Mouse (Mus musculus): ENCODE measurements around the gene Tprn. TPM values are rescaled to one million over a fixed set of nuclear protein-coding genes. Genes with fewer than 3 reads are reported as not detected.
"Not testable (repeated sequence)": the region's sequence is repeated elsewhere in the genome, so short reads cannot be mapped to it uniquely, and the experiment has no call there.

Gene Tprn
- polyA plus RNA-seq, 1 experiment from 2014 or later: 10.1 TPM

DNA sequence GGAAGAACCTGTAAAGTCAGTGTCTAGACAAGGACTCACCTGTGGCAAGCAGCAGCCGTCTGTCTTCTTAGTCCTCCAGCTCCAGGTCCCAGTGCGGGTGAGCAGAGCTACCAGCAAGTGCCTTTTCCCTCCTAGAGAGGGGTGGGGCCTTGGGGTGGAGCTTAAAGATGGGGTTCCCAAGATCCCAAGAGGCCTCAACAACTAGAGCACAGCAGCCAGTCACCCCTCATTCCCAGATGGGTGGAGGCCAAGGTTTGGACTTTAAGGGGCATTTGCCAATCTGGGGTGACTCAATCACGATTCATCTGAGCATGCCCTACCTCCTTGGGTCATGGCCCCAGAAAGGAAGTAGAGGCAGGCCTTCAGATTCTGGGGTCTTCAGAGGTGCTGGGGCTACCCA, 22.7 kb upstream of the Tprn start:
- peaks cover 37% of the 10 kb centered on the region for H3K27me3 ChIP-seq
- WGBS: 93% methylated on average over 3 of the region's 3 CpGs

DNA sequence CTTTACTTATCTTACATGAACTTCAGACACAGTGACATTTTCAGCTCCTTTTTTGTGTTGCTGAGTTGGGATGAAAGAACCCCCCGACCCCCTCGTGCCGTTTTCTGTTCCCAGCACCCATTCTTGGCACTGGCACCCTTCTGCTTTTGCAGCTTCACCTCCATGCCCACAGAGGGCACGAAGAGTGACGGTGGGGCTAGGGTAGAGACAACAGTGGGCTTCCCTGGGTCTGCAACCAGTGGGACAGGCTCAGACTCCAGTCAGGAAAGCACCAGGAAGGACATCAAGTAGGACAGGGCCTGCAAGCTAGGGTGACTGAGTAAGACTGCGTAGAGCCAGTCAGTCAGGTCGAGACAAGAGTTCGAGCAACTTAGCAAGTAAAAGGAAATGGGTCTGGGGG, 22.1 kb upstream of the Tprn start:
- peak overlapping the region; percentile 68 for H3K4me3 ChIP-seq
- H3K36me3 ChIP-seq: 0 out of 2 replicates have a peak, but pooled peaks cover 8% of the 10 kb centered on the region
- no peak overlapping the region for H3K9ac ChIP-seq (replicated peaks)
- 46% methylated on average over 8 of the region's 8 CpGs for WGBS
- peaks cover 30% of the 10 kb centered on the region for H3K4me1 ChIP-seq
- peak overlapping the region; percentile 94 for H3K4me2 ChIP-seq (replicated peaks)
- peak; percentile 16; the same call in 1 of the 2 replicates for ATAC-seq (ENCODE audit: low FRiP score, low read depth)
- H3K27me3 ChIP-seq: peaks cover 37% of the 10 kb centered on the region
- peak overlapping the region; percentile 42; the same call in 1 of the 2 replicates for H3K27ac ChIP-seq (replicated peaks)
- H3K9me3 ChIP-seq: no peaks in the 10 kb centered on the region

More for the DNA sequence above, 22.7 kb upstream of the Tprn start:
- 0 out of 2 replicates have a peak, but pooled peaks cover 3% of the 10 kb centered on the region for H3K36me3 ChIP-seq
- no peak overlapping the region for H3K27ac ChIP-seq (replicated peaks)
- ATAC-seq (ENCODE audit: low FRiP score, low read depth): no peak
- H3K4me2 ChIP-seq (replicated peaks): no peak overlapping the region
- H3K4me1 ChIP-seq: peaks cover 30% of the 10 kb centered on the region
- no peak overlapping the region for H3K9ac ChIP-seq (replicated peaks)
- no peak overlapping the region for H3K4me3 ChIP-seq
- H3K9me3 ChIP-seq: no peaks in the 10 kb centered on the region

DNA sequence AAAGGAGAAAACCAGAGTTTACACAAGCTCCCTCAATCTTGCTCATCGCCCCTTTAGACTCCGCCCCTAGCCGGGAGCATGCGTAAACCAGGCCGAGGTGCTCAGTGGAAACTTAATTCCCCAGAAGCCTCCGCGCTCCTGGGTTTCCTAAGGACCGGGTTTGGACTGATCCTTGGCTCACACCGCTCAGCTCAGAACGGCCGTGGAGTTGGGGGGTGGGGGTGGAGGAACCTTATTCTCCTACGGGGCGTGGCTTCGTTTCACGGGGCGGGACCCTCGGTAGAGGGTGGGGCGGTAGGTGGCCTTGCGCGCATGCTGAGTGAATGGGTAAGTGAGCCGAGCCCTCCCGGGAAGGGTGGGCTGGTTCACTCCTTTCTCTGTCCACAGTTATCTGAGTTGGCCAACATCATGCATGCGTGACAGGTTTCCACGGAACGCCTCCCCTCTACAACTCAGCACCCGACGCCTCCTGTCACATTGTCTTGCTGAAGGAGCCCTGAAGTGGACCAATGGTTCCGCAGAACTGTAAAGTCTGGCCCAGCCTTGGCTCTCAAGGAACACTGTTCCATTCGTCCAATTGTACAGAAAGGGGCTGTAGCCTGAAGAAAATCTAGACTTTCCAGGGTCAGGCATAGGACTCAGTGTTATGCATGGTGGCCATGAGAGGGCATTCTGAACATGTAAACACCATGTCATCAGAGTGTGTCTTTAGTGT, 21.5 kb upstream of the Tprn start:
- peak overlapping the region; percentile 37; the same call in 1 of the 2 replicates for H3K9ac ChIP-seq (replicated peaks)
- peak overlapping the region; percentile 94 for H3K4me2 ChIP-seq (replicated peaks)
- peaks cover 37% of the 10 kb centered on the region for H3K27me3 ChIP-seq
- H3K36me3 ChIP-seq: peaks cover 13% of the 10 kb centered on the region; the same call in 1 of the 2 replicates
- WGBS: 1% methylated on average over 29 of the region's 29 CpGs
- no peaks in the 10 kb centered on the region for H3K9me3 ChIP-seq
- peak; percentile 75 for ATAC-seq (ENCODE audit: low FRiP score, low read depth)
- H3K27ac ChIP-seq (replicated peaks): peak overlapping the region; percentile 42; the same call in 1 of the 2 replicates
- H3K4me1 ChIP-seq: peaks cover 30% of the 10 kb centered on the region
- H3K4me3 ChIP-seq: peak overlapping the region; percentile 68

DNA sequence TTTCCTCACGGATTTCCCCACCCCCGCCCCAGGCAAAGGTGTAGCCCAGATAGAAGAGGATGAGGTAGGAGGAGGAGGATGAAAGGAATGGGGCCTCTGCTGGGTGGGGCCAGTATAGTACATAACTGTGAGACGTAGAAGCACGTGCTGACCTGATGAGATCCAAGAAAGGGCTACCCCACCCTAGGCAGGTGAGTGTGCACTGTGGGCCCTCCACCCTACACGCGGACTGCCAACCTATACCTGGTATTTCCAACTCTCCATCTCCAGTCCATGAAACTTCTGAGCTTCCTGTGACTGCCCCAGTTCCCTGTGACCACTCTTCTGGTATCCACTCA, 21.0 kb upstream of the Tprn start:
- WGBS: 22% methylated on average over 6 of the region's 6 CpGs
- ATAC-seq (ENCODE audit: low FRiP score, low read depth): peak; percentile 38
- Histone ChIP-seq H3K4me2 (replicated peaks) (peak overlapping the region; percentile 94), H3K9ac (replicated peaks) (no peak overlapping the region), H3K36me3 (peaks cover 18% of the 10 kb centered on the region; the same call in 1 of the 2 replicates), H3K4me1 (peaks cover 30% of the 10 kb centered on the region), H3K27ac (replicated peaks) (0 out of 2 replicates have a peak overlapping the region, but pooled peaks have one; percentile 42), H3K9me3 (no peaks in the 10 kb centered on the region), H3K27me3 (peaks cover 37% of the 10 kb centered on the region), H3K4me3 (peak overlapping the region; percentile 68)

DNA sequence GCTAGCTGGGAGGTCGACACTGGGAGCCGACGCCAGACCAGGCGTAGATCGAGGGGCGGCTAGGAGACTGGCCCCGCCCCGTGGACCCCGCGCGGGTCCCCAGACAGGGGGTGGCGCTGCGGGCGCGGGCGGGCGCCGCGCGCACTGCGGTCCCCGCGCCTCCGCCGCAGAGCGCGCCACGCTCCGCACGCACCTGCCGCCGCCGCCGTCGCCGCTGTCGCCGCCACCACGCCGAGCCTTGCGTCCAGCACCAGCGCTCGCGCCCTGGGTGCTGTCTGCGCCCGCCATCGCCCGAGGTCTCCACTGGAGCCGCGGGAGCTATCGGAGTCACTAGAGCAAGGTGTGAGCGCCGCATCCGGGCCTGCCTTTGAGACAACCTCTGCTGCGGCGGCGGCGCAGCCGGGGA, 20.3 kb upstream of the Tprn start, which contains the start of the genes Rnf208 and Cysrt1:
Gene Rnf208 (plus strand): TSS at position 155 of the 406 bp plus-strand sequence.
Gene Cysrt1 (minus strand): TSS at position 352 of the 406 bp plus-strand sequence.
- peak within 1 kb of the TSS; percentile 83 for H3K9ac ChIP-seq (replicated peaks)
- H3K36me3 ChIP-seq: peaks cover 21% of the 10 kb centered on the region; the same call in 1 of the 2 replicates
- peak within 1 kb of the TSS; percentile 42; the same call in 1 of the 2 replicates for H3K27ac ChIP-seq (replicated peaks)
- no peaks in the 10 kb centered on the region for H3K9me3 ChIP-seq
- 0% methylated on average over 23 of the region's 59 CpGs for WGBS
- H3K4me3 ChIP-seq: peak within 1 kb of the TSS; percentile 68
- peaks cover 37% of the 10 kb centered on the region for H3K27me3 ChIP-seq
- peak within 1 kb of the TSS; percentile 94 for H3K4me2 ChIP-seq (replicated peaks)
- ATAC-seq (ENCODE audit: low FRiP score, low read depth): peak; percentile 51; the same call in 1 of the 2 replicates
- H3K4me1 ChIP-seq: peaks cover 30% of the 10 kb centered on the region

DNA sequence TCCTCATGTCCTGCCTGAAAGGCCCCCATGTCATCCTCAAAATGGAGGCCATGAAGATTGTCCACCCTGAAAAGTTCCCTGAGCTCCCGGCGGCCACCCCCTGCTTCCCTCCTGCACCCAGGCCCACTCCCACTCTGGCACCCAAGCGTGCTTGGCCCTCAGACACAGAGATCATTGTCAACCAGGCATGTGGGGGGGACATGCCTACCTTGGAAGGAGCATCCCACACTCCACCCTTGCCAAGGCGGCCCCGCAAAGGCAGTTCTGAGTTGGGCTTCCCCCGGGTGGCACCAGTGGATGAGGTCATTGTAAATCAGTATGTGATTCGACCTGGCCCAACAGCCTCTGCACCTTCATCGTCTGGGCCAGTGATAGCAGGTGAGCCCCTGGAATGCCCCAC, 19.1 kb upstream of the Tprn start:
- H3K9me3 ChIP-seq: no peaks in the 10 kb centered on the region
- peak overlapping the region; percentile 68 for H3K4me3 ChIP-seq
- WGBS: 84% methylated on average over 8 of the region's 8 CpGs

DNA sequence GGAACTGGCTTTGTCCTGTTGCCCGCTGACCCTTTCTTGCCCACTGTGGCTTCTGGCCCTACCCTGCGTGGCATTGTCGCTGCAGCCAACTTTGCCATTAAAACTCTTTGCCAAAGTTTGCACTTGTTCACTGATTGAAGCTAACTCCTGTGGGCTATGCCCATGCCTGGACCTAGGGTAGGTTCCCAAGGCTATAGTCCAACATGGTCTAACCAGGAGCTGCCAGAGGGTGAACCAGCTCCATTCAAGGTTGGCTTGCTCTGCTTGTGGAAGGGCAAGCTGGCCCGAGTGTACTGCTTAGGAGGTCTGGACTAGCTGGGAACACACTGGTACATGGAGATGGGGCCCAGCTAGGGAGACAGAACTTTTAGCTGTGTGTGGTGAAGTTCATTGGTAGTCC, 18.3 kb upstream of the Tprn start:
- Histone ChIP-seq H3K27me3 (peaks cover 32% of the 10 kb centered on the region), H3K4me2 (replicated peaks) (no peak overlapping the region), H3K36me3 (peaks cover 36% of the 10 kb centered on the region), H3K9me3 (no peaks in the 10 kb centered on the region), H3K27ac (replicated peaks) (no peak overlapping the region), H3K9ac (replicated peaks) (no peak overlapping the region), H3K4me3 (no peak overlapping the region), H3K4me1 (peaks cover 30% of the 10 kb centered on the region)
- no peak for ATAC-seq (ENCODE audit: low FRiP score, low read depth)
- 91% methylated on average over 4 of the region's 4 CpGs for WGBS

More for the DNA sequence above, 19.1 kb upstream of the Tprn start:
- Histone ChIP-seq H3K36me3 (peaks cover 28% of the 10 kb centered on the region), H3K27ac (replicated peaks) (no peak overlapping the region), H3K4me1 (peaks cover 30% of the 10 kb centered on the region), H3K9ac (replicated peaks) (0 out of 2 replicates have a peak overlapping the region, but pooled peaks have one; percentile 83), H3K4me2 (replicated peaks) (peak overlapping the region; percentile 94), H3K27me3 (peaks cover 37% of the 10 kb centered on the region)
- ATAC-seq (ENCODE audit: low FRiP score, low read depth): no peak

DNA sequence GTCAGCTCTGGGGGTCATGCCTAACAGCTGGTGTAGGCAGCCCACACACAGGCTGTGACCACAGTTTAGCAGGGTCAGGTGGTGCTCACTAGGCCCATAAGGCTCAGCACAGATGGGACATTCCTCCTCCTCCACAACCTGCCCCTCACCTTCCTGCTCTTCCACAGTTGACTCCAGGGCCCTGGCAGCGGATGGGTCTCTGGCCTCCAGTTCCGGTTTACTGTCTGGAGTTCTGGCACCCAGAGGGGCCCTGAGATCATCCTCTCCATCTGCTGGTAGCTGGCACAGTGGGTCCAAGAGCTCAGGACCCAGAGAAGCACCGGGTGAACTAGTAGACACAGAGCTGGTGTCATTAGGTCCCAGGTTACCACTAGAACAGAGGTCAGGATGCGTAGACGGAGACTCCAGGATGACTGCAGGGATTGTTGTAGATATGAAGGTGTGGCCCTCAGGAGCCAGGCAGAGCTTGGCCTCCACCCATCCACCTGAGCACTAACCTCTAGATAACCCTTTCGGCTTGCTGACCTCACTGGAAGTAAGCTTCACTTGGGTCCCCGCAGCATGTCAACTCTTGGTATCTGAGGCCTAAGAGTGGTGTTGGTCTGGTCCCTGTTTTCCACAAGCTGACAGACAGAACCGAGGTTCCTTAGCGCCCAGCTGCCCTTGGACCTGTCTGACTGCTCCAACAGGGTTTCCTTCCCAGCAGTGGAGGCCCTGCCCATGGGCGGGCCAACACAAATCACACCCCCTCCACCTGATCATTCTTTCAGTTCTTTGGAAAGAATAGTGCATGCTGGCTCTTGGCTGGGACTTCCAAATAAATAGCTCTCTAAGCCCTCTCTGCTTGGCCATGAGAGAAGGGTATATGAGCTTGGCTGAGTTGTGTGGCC, 16.0 kb upstream of the Tprn start, which contains the start of gene AL732309.1:
Gene AL732309.1 (minus strand): TSS at position 681 of the 890 bp plus-strand sequence.
- WGBS: 91% methylated on average over 10 of the region's 10 CpGs
- peaks cover 23% of the 10 kb centered on the region for H3K27me3 ChIP-seq
- peaks cover 17% of the 10 kb centered on the region for H3K4me1 ChIP-seq
- peaks cover 55% of the 10 kb centered on the region for H3K36me3 ChIP-seq
- no peak within 1 kb of the TSS for H3K4me3 ChIP-seq
- no peak for ATAC-seq (ENCODE audit: low FRiP score, low read depth)
- no peak within 1 kb of the TSS for H3K9ac ChIP-seq (replicated peaks)
- H3K27ac ChIP-seq (replicated peaks): no peak within 1 kb of the TSS
- H3K9me3 ChIP-seq: no peaks in the 10 kb centered on the region
- H3K4me2 ChIP-seq (replicated peaks): no peak within 1 kb of the TSS

DNA sequence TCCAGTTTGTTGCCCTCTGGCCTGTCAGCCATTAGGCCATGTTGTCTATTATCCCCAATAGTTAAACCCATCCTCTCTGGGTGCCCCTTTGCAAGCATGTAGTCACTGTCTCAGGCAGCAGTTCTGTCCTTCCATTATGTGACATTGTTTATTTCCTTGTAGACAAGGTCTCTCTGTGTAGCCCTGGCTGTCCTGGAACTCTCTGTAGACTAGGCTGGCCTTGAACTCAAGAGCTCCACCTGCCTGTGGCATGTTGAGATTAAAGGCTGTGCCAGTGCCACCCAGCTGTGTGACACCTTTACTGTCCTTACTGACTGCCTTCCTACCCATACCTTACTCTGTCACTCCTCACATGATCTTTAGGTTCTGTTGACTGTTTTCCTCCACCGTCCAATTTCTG, 10.1 kb upstream of the Tprn start:
- no peak overlapping the region for H3K9ac ChIP-seq (replicated peaks)
- no peak for ATAC-seq (ENCODE audit: low FRiP score, low read depth)
- H3K27ac ChIP-seq (replicated peaks): no peak overlapping the region
- H3K4me3 ChIP-seq: no peak overlapping the region
- peaks cover 46% of the 10 kb centered on the region for H3K36me3 ChIP-seq
- WGBS: 92% methylated on average over 1 of the region's 1 CpGs
- peaks cover 17% of the 10 kb centered on the region for H3K4me1 ChIP-seq
- H3K9me3 ChIP-seq: no peaks in the 10 kb centered on the region
- no peaks in the 10 kb centered on the region for H3K27me3 ChIP-seq
- no peak overlapping the region for H3K4me2 ChIP-seq (replicated peaks)

DNA sequence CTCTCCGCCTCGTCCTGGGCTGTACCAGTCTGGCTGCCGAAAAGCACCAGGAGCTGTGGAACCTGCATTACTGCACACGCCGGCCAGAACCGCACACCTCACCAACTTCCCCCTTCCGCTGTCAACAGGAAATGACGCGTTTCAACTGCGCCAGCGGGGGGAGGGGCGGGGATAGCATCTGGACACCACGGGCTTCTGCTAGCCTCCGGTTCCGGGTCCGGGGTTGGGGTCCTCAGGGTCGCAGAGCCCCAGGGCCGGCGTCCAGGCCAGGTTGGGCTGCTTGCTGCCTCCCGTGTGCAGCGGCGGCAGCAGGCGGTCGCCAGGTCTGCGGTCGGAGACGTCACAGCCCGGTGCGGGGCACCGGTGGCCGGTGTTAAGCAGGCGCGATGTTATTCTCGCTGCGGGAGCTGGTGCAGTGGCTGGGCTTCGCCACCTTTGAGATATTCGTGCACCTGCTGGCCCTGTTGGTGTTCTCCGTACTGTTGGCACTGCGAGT, 7.1 kb upstream of the Tprn start, which contains the start of gene Tmem203:
Gene Tmem203 (plus strand): TSS at position 156 of the 496 bp plus-strand sequence.
- Histone ChIP-seq H3K27me3 (no peaks in the 10 kb centered on the region), H3K4me3 (peak within 1 kb of the TSS; percentile 99), H3K4me1 (peaks cover 17% of the 10 kb centered on the region), H3K9ac (replicated peaks) (peak within 1 kb of the TSS; percentile 87), H3K27ac (replicated peaks) (peak within 1 kb of the TSS; percentile 75), H3K36me3 (peaks cover 20% of the 10 kb centered on the region), H3K9me3 (no peaks in the 10 kb centered on the region), H3K4me2 (replicated peaks) (peak within 1 kb of the TSS; percentile 98)
- under 1% methylated on average over 39 of the region's 39 CpGs for WGBS
- peak; percentile 91 for ATAC-seq (ENCODE audit: low FRiP score, low read depth)

DNA sequence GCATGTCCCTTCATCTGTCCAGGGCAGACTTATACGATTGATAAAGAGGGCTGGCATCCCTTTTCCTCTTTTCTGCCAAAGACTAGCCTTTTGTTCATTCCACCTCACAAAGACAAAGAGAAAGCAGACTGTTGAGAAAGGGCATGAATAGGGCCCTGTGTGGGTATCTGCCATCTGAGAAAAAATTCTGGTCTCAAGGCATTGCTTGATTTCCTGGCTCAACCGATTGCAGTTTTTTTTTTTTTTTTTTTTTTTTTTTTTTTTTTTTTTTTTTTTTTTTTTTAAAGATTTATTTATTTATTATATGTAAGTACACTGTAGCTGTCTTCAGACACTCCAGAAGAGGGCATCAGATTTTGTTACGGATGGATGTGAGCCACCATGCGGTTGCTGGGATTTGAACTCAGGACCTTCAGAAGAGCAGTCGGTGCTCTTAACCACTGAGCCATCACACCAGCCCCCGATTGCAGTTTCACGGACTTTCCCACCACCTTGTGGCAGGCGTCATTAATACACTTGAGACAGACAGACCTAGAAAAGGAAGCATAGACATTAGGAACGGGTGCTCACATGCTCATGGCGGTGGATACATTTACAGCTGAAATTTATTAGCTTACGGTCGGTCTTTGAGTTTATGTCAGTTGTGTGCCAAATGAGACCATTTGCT, 5.8 kb upstream of the Tprn start:
- not testable (repeated sequence) for H3K9me3 ChIP-seq; H3K27me3 ChIP-seq; H3K27ac ChIP-seq (replicated peaks); ATAC-seq (ENCODE audit: low FRiP score, low read depth)
- Histone ChIP-seq H3K4me1 (peaks cover 17% of the 10 kb centered on the region), H3K4me3 (peak overlapping the region; percentile 99), H3K4me2 (replicated peaks) (peak overlapping the region; percentile 98), H3K9ac (replicated peaks) (peak overlapping the region; percentile 87; the same call in 1 of the 2 replicates), H3K36me3 (peaks cover 11% of the 10 kb centered on the region)
- 62% methylated on average over 12 of the region's 12 CpGs for WGBS
